Mouse (Mus musculus): ENCODE data around the gene Csf2rb2. TPM values are rescaled to one million over a fixed set of nuclear protein-coding genes. Genes with fewer than 3 reads are reported as not detected.
"Not testable (repeated sequence)": the region's sequence is repeated elsewhere in the genome, so short reads cannot be mapped to it uniquely, and the experiment has no call there.

Csf2rb2 gene
- polyA plus RNA-seq, 1 experiment from 2014 or later = 0.20 TPM

GRCm38 (mm10) chr15:78328520-78329097 lies 23.1 kb upstream of the Csf2rb2 start:
- no peak overlapping the region for H3K27ac ChIP-seq
- H3K36me3 ChIP-seq (replicated peaks) = no peaks in the 10 kb centered on the region
- H3K9me3 ChIP-seq = no peaks in the 10 kb centered on the region
- H3K4me2 ChIP-seq = no peak overlapping the region
- WGBS = 70% methylated on average over 3 of the region's 3 CpGs
- no peak overlapping the region for H3K9ac ChIP-seq
- no peak overlapping the region for H3K4me3 ChIP-seq (replicated peaks)
- peaks cover 5% of the 10 kb centered on the region; the same call in 1 of the 2 replicates for H3K4me1 ChIP-seq
- no peak for ATAC-seq (ENCODE audit: low FRiP score)
- no peaks in the 10 kb centered on the region for H3K27me3 ChIP-seq

GRCm38 (mm10) chr15:78327753-78328341 lies 22.3 kb upstream of the Csf2rb2 start:
- 80% methylated on average over 6 of the region's 6 CpGs for WGBS
- not testable (repeated sequence) for H3K4me2 ChIP-seq; H3K4me3 ChIP-seq (replicated peaks); H3K9ac ChIP-seq; H3K27ac ChIP-seq; H3K36me3 ChIP-seq (replicated peaks); H3K4me1 ChIP-seq; H3K27me3 ChIP-seq; H3K9me3 ChIP-seq; ATAC-seq (ENCODE audit: low FRiP score)

GRCm38 (mm10) chr15:78326747-78327146 lies 21.2 kb upstream of the Csf2rb2 start:
- Histone ChIP-seq H3K4me1 (peaks cover 5% of the 10 kb centered on the region; the same call in 1 of the 2 replicates), H3K36me3 (replicated peaks) (no peaks in the 10 kb centered on the region), H3K4me3 (replicated peaks) (no peak overlapping the region), H3K9ac (no peak overlapping the region), H3K4me2 (no peak overlapping the region), H3K9me3 (no peaks in the 10 kb centered on the region), H3K27me3 (no peaks in the 10 kb centered on the region), H3K27ac (no peak overlapping the region)
- 92% methylated on average over 10 of the region's 10 CpGs for WGBS
- ATAC-seq (ENCODE audit: low FRiP score) = no peak

- Histone ChIP-seq H3K9ac (no peak within 1 kb of the TSS), H3K36me3 (replicated peaks) (no peaks in the 10 kb centered on the region), H3K4me1 (peaks cover 5% of the 10 kb centered on the region; the same call in 1 of the 2 replicates), H3K27me3 (no peaks in the 10 kb centered on the region), H3K27ac (no peak within 1 kb of the TSS), H3K4me3 (replicated peaks) (no peak within 1 kb of the TSS), H3K4me2 (no peak within 1 kb of the TSS), H3K9me3 (no peaks in the 10 kb centered on the region)
- no peak for ATAC-seq (ENCODE audit: low FRiP score)
- 83% methylated on average over 11 of the region's 11 CpGs for WGBS
Observed at GRCm38 (mm10) chr15:78325671-78326339, 20.3 kb upstream of the Csf2rb2 start, which contains the start of gene Csf2rb. Gene Csf2rb (plus strand): TSS chr15:78325752.

- ATAC-seq (ENCODE audit: low FRiP score) = no peak
- H3K9ac ChIP-seq = no peak overlapping the region
- no peak overlapping the region for H3K27ac ChIP-seq
- H3K4me3 ChIP-seq (replicated peaks) = no peak overlapping the region
- no peaks in the 10 kb centered on the region for H3K36me3 ChIP-seq (replicated peaks)
- no peak overlapping the region for H3K4me2 ChIP-seq
- 95% methylated on average over 2 of the region's 2 CpGs for WGBS
- H3K4me1 ChIP-seq = peaks cover 5% of the 10 kb centered on the region; the same call in 1 of the 2 replicates
- no peaks in the 10 kb centered on the region for H3K27me3 ChIP-seq
- no peaks in the 10 kb centered on the region for H3K9me3 ChIP-seq
Observed at GRCm38 (mm10) chr15:78324294-78324693, 18.8 kb upstream of the Csf2rb2 start.

- no peak overlapping the region for H3K4me2 ChIP-seq
- no peak overlapping the region for H3K4me3 ChIP-seq (replicated peaks)
- 73% methylated on average over 1 of the region's 1 CpGs for WGBS
- no peak overlapping the region for H3K27ac ChIP-seq
- H3K36me3 ChIP-seq (replicated peaks) = no peaks in the 10 kb centered on the region
- no peaks in the 10 kb centered on the region for H3K9me3 ChIP-seq
- peaks cover 1% of the 10 kb centered on the region; the same call in 1 of the 2 replicates for H3K4me1 ChIP-seq
- no peak overlapping the region for H3K9ac ChIP-seq
- ATAC-seq (ENCODE audit: low FRiP score) = no peak
- no peaks in the 10 kb centered on the region for H3K27me3 ChIP-seq
Observed at GRCm38 (mm10) chr15:78323366-78323765, 17.8 kb upstream of the Csf2rb2 start.

- H3K9ac ChIP-seq = no peak overlapping the region
- ATAC-seq (ENCODE audit: low FRiP score) = no peak
- no peak overlapping the region for H3K4me2 ChIP-seq
- H3K4me1 ChIP-seq = no peaks in the 10 kb centered on the region
- no peaks in the 10 kb centered on the region for H3K9me3 ChIP-seq
- no peak overlapping the region for H3K27ac ChIP-seq
- H3K36me3 ChIP-seq (replicated peaks) = no peaks in the 10 kb centered on the region
- H3K27me3 ChIP-seq = no peaks in the 10 kb centered on the region
- no peak overlapping the region for H3K4me3 ChIP-seq (replicated peaks)
- WGBS = 22% methylated on average over 5 of the region's 5 CpGs
Observed at GRCm38 (mm10) chr15:78320825-78321496, 15.4 kb upstream of the Csf2rb2 start.

- not testable (repeated sequence) for H3K27me3 ChIP-seq; H3K27ac ChIP-seq; ATAC-seq (ENCODE audit: low FRiP score); H3K4me3 ChIP-seq (replicated peaks); H3K9me3 ChIP-seq; H3K4me1 ChIP-seq; H3K4me2 ChIP-seq; H3K9ac ChIP-seq; H3K36me3 ChIP-seq (replicated peaks)
- 92% methylated on average over 2 of the region's 2 CpGs for WGBS
Observed at GRCm38 (mm10) chr15:78318338-78319171, 13.0 kb upstream of the Csf2rb2 start.

- not testable (repeated sequence) for ATAC-seq (ENCODE audit: low FRiP score); H3K27me3 ChIP-seq; H3K27ac ChIP-seq; H3K4me1 ChIP-seq; H3K9ac ChIP-seq; H3K4me2 ChIP-seq; H3K36me3 ChIP-seq (replicated peaks); H3K4me3 ChIP-seq (replicated peaks); H3K9me3 ChIP-seq
- WGBS = 88% methylated on average over 5 of the region's 5 CpGs
Observed at GRCm38 (mm10) chr15:78313659-78314058, 8.1 kb upstream of the Csf2rb2 start.

GRCm38 (mm10) chr15:78312421-78313233 lies 7.1 kb upstream of the Csf2rb2 start:
- WGBS = 83% methylated on average over 4 of the region's 4 CpGs
- not testable (repeated sequence) for ATAC-seq (ENCODE audit: low FRiP score); H3K27ac ChIP-seq; H3K36me3 ChIP-seq (replicated peaks); H3K27me3 ChIP-seq; H3K9me3 ChIP-seq; H3K4me1 ChIP-seq; H3K4me2 ChIP-seq; H3K9ac ChIP-seq; H3K4me3 ChIP-seq (replicated peaks)

- 80% methylated on average over 4 of the region's 4 CpGs for WGBS
- H3K27me3 ChIP-seq = no peaks in the 10 kb centered on the region
- H3K9ac ChIP-seq = no peak overlapping the region
- H3K9me3 ChIP-seq = no peaks in the 10 kb centered on the region
- H3K4me1 ChIP-seq = no peaks in the 10 kb centered on the region
- H3K27ac ChIP-seq = no peak overlapping the region
- no peaks in the 10 kb centered on the region for H3K36me3 ChIP-seq (replicated peaks)
- H3K4me3 ChIP-seq (replicated peaks) = no peak overlapping the region
- no peak for ATAC-seq (ENCODE audit: low FRiP score)
- H3K4me2 ChIP-seq = no peak overlapping the region
Observed at GRCm38 (mm10) chr15:78310971-78311370, 5.5 kb upstream of the Csf2rb2 start.
